In the genomic region with DNA sequence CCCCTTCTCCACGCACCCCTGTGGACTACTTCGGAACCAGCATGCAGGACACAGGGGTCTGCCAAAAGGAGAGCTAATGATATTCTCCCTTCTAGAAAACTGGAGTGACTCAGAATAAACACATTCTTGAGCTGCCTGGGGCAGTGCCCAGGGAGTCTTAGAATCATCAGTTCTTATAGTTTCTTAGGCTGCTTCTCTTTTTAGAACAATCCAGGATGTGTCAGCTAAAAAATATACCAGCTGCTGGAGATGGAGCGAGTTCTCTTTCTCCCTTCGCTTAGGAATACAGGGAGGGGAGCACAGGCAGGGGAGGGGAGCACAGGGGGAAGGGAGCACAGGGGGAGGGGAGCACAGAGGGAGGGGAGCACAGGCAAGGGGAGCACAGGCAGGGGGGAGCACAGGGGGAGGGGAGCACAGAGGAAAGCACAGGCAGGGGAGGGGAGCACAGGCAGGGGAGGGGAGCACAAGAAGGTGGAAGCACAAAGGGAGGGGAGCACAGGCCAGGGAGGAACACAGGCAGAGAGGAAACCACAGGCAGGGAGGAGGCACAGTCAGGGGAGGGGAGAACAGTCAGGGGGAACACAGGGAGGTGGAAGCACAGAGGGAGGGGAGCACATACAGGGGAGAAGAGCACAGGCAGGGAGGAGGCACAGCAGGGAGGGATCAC, we compare ENCODE assay signal across 9 mouse cellular contexts. TPM values are rescaled to one million over a fixed set of nuclear protein-coding genes. Genes with fewer than 3 reads are reported as not detected.
DNase-seq lines count a peak whose midpoint lies in the region; ATAC-seq and TF ChIP-seq lines count a peak whose summit lies in the region.
"Had no signal": no experiment of that assay in that cellular context is flagged by ENCODE, and none has a peak within 500 bp of the region (broad histone marks: within the 10 kb centered on the region; RNA-seq: fewer than 3 reads in every experiment).

No protein-coding gene starts in this region.

- H3K9ac ChIP-seq in hindbrain, embryonic 13.5 days = no peak overlapping the region
- H3K9ac ChIP-seq in heart, embryonic 16.5 days (ENCODE audit: low read length) = no peak overlapping the region
- H3K9ac ChIP-seq in liver, embryonic 14.5 days (replicated peaks) = no peak overlapping the region
- H3K9ac ChIP-seq in stomach, embryonic 14.5 days (replicated peaks; ENCODE audit: low read depth, low read length) = no peak overlapping the region

- no peak for ATAC-seq in hindbrain, embryonic 13.5 days (ENCODE audit: low FRiP score)
- ATAC-seq in heart, embryonic 16.5 days (replicated peaks; ENCODE audit: extremely low read depth, insufficient read depth, low FRiP score) = peak; percentile 56
- ATAC-seq in liver, embryonic 14.5 days (ENCODE audit: insufficient read depth) = peak; percentile 22; the same call in 1 of the 2 replicates
- ATAC-seq in stomach, embryonic 14.5 days (ENCODE audit: insufficient number of reproducible peaks, insufficient read depth, low FRiP score, low read depth) = peak; percentile 68; the same call in 1 of the 2 replicates

- 65% methylated on average over 4 of the region's 4 CpGs for WGBS in hindbrain, embryonic 10.5 days
- 52% methylated on average over 4 of the region's 4 CpGs for WGBS in hindbrain, embryonic 13.5 days
- 35% methylated on average over 4 of the region's 4 CpGs for WGBS in heart, embryonic 16.5 days
- 54% methylated on average over 4 of the region's 4 CpGs for WGBS in liver, embryonic 14.5 days (ENCODE audit: insufficient replicate concordance)
- 34% methylated on average over 4 of the region's 4 CpGs for WGBS in stomach, embryonic 14.5 days

- H3K9me3 ChIP-seq in hindbrain, embryonic 10.5 days = no peaks in the 10 kb centered on the region
- no peaks in the 10 kb centered on the region for H3K9me3 ChIP-seq in hindbrain, embryonic 13.5 days
- no peaks in the 10 kb centered on the region for H3K9me3 ChIP-seq in heart, embryonic 16.5 days (replicated peaks; ENCODE audit: control insufficient read depth, low read length)
- H3K9me3 ChIP-seq in liver, embryonic 14.5 days (ENCODE audit: control insufficient read depth, low read length) = no peaks in the 10 kb centered on the region
- H3K9me3 ChIP-seq in stomach, embryonic 14.5 days (ENCODE audit: control insufficient read depth, low read depth, low read length) = no peaks in the 10 kb centered on the region

- H3K4me2 ChIP-seq in hindbrain, embryonic 13.5 days = no peak overlapping the region
- H3K4me2 ChIP-seq in heart, embryonic 16.5 days (ENCODE audit: low read depth, low read length) = no peak overlapping the region
- no peak overlapping the region for H3K4me2 ChIP-seq in liver, embryonic 14.5 days (ENCODE audit: low read depth)
- H3K4me2 ChIP-seq in stomach, embryonic 14.5 days (replicated peaks; ENCODE audit: low read depth, low read length) = no peak overlapping the region

- TF ChIP-seq EP300 in liver, embryonic 14.5 days (IDR thresholded peaks at IDR 0.05; ENCODE audit: low read depth) = no peak

- no peak for DNase-seq in hindbrain, embryonic 10.5 days (ENCODE audit: low spot score)
- DNase-seq in NIH3T3 (ENCODE audit: low read depth) = peak; percentile 87
- no peak for DNase-seq in liver, embryonic 14.5 days (ENCODE audit: low read depth in 3 of 3, low spot score in 3 of 3)
- no peak for DNase-seq in thymus, postnatal 4 days
- DNase-seq in urinary bladder, postnatal 10 days (ENCODE audit: low spot score) = no peak

- H3K4me1 ChIP-seq in hindbrain, embryonic 10.5 days (replicated peaks) = peaks cover 7% of the 10 kb centered on the region; the same call in 1 of the 2 replicates
- H3K4me1 ChIP-seq in hindbrain, embryonic 13.5 days (replicated peaks) = no peaks in the 10 kb centered on the region
- H3K4me1 ChIP-seq in heart, embryonic 16.5 days (ENCODE audit: control insufficient read depth, insufficient read depth, low read length) = peaks cover 5% of the 10 kb centered on the region; the same call in 1 of the 2 replicates
- H3K4me1 ChIP-seq in liver, embryonic 14.5 days (replicated peaks; ENCODE audit: control insufficient read depth in 2 of 2, insufficient read depth in 2 of 2, low read length in 1 of 2) = peaks cover 11 to 23% of the 10 kb centered on the region in 2 experiments
- peaks cover 9% of the 10 kb centered on the region for H3K4me1 ChIP-seq in stomach, embryonic 14.5 days (ENCODE audit: control insufficient read depth, insufficient read depth, low read length)

- H3K27me3 ChIP-seq in hindbrain, embryonic 10.5 days (ENCODE audit: insufficient read depth, poor library complexity, severe bottlenecking) = no peaks in the 10 kb centered on the region
- H3K27me3 ChIP-seq in hindbrain, embryonic 13.5 days = no peaks in the 10 kb centered on the region
- no peaks in the 10 kb centered on the region for H3K27me3 ChIP-seq in heart, embryonic 16.5 days (ENCODE audit: control insufficient read depth, insufficient read depth, low read length)
- no peaks in the 10 kb centered on the region for H3K27me3 ChIP-seq in liver, embryonic 14.5 days (ENCODE audit: control insufficient read depth, insufficient read depth, low read length)
- no peaks in the 10 kb centered on the region for H3K27me3 ChIP-seq in stomach, embryonic 14.5 days (ENCODE audit: control insufficient read depth, insufficient read depth, low read length)

- H3K36me3 ChIP-seq in hindbrain, embryonic 10.5 days = no peaks in the 10 kb centered on the region
- H3K36me3 ChIP-seq in hindbrain, embryonic 13.5 days = no peaks in the 10 kb centered on the region
- H3K36me3 ChIP-seq in heart, embryonic 16.5 days (ENCODE audit: control insufficient read depth, insufficient read depth) = no peaks in the 10 kb centered on the region
- H3K36me3 ChIP-seq in liver, embryonic 14.5 days (replicated peaks; ENCODE audit: control insufficient read depth, insufficient read depth, low read depth) = no peaks in the 10 kb centered on the region
- no peaks in the 10 kb centered on the region for H3K36me3 ChIP-seq in stomach, embryonic 14.5 days (ENCODE audit: control insufficient read depth, insufficient read depth, low read length)

- TF ChIP-seq CTCF in liver, embryonic 14.5 days (IDR thresholded peaks at IDR 0.05; ENCODE audit: low read depth) = no peak

- peak overlapping the region; percentile 42 for H3K27ac ChIP-seq in hindbrain, embryonic 10.5 days
- no peak overlapping the region for H3K27ac ChIP-seq in hindbrain, embryonic 13.5 days
- peak overlapping the region; percentile 61 for H3K27ac ChIP-seq in heart, embryonic 16.5 days (ENCODE audit: low read length)
- H3K27ac ChIP-seq in liver, embryonic 14.5 days = no peak overlapping the region
- peak overlapping the region; percentile 85 for H3K27ac ChIP-seq in stomach, embryonic 14.5 days (ENCODE audit: low read length)

- H3K4me3 ChIP-seq in hindbrain, embryonic 10.5 days = no peak overlapping the region
- H3K4me3 ChIP-seq in hindbrain, embryonic 13.5 days = no peak overlapping the region
- no peak overlapping the region for H3K4me3 ChIP-seq in heart, embryonic 16.5 days (ENCODE audit: low read length)
- no peak overlapping the region for H3K4me3 ChIP-seq in liver, embryonic 14.5 days (ENCODE audit: insufficient read depth in 1 of 2, low read depth in 2 of 2, low read length in 2 of 2)
- H3K4me3 ChIP-seq in stomach, embryonic 14.5 days (ENCODE audit: low read depth, low read length) = no peak overlapping the region

RNA-seq across cellular contexts. Expression of a gene that starts 12.0 kb away (rescaled TPM):
- 35.4 and 40.2 TPM in 2 replicates for polyA plus RNA-seq in hindbrain, embryonic 10.5 days (2016; fragmentation: Nextera tagmentation; extraction: Ambion mirVana)
- 51.5 and 53.1 TPM in 2 replicates for polyA plus RNA-seq in hindbrain, embryonic 13.5 days (2015; fragmentation: Nextera tagmentation; extraction: Ambion mirVana)
- 32.7 and 36.8 TPM in 2 replicates for polyA plus RNA-seq in heart, embryonic 16.5 days (2015; fragmentation: Nextera tagmentation; extraction: Ambion mirVana)
- polyA plus RNA-seq in liver, embryonic 14.5 days (2012; rRNA removed) = 21.7 and 40.3 TPM in 2 replicates
- polyA plus RNA-seq in liver, embryonic 14.5 days (2014; fragmentation: Nextera tagmentation; extraction: Ambion mirVana) = 45.3 and 47.0 TPM in 2 replicates
- polyA plus RNA-seq in stomach, embryonic 14.5 days (2014; fragmentation: Nextera tagmentation; extraction: Ambion mirVana) = 49.4 and 50.0 TPM in 2 replicates

RNA-seq across cellular contexts. Expression of a gene that starts 52.9 kb away (rescaled TPM):
- polyA plus RNA-seq in hindbrain, embryonic 10.5 days (2016; fragmentation: Nextera tagmentation; extraction: Ambion mirVana) = not detected in 2 replicates
- polyA plus RNA-seq in hindbrain, embryonic 13.5 days (2015; fragmentation: Nextera tagmentation; extraction: Ambion mirVana) = not detected in 2 replicates
- not detected in 2 replicates for polyA plus RNA-seq in heart, embryonic 16.5 days (2015; fragmentation: Nextera tagmentation; extraction: Ambion mirVana)
- polyA plus RNA-seq in liver, embryonic 14.5 days (2012; rRNA removed) = 0.35 TPM in 1 of 2 replicates, not detected in the other
- not detected in 2 replicates for polyA plus RNA-seq in liver, embryonic 14.5 days (2014; fragmentation: Nextera tagmentation; extraction: Ambion mirVana)
- polyA plus RNA-seq in stomach, embryonic 14.5 days (2014; fragmentation: Nextera tagmentation; extraction: Ambion mirVana) = not detected in 2 replicates
- polyA plus RNA-seq: small intestine, adult 2 months had no signal

Comparison
In these comparisons a context has a peak if more than half of its experiments do, and no peak if none do; other contexts are left out.
1. H3K27ac ChIP-seq: peak in hindbrain, embryonic 10.5 days (single experiment), heart, embryonic 16.5 days (single experiment) and stomach, embryonic 14.5 days (single experiment); none in hindbrain, embryonic 13.5 days (single experiment) and liver, embryonic 14.5 days (single experiment).